Mouse (Mus musculus) hindbrain, embryonic 14.5 days (tissue): ENCODE measurements around the gene Rcor1. TPM values are rescaled to one million over a fixed set of nuclear protein-coding genes. Genes with fewer than 3 reads are reported as not detected.

Experiments
- ATAC-seq: fragments of 200-750 bp; cut with Nextera tagmentation; 2 replicates; pipeline ENCODE4 v1.8.0; 2017; ENCODE audit warnings: moderate number of reproducible peaks, mild to moderate bottlenecking, moderate TSS enrichment, moderate library complexity; ENCODE audit not compliant: low FRiP score
- DNase-seq: peaks from one replicate; pipeline ENCODE4 v3.0.0-alpha.2; 2015; ENCODE audit warnings: low spot score
- H3K27ac ChIP-seq: fragments of 300-500 bp; sonication (generic); 2 replicates; pipeline ENCODE4 v1.5.1; 2014; ENCODE audit warnings: mild to moderate bottlenecking, moderate library complexity
- H3K27me3 ChIP-seq: fragments of 300-500 bp; sonication (generic); 2 replicates; pipeline ENCODE4 v1.6.1; 2014; ENCODE audit warnings: mild to moderate bottlenecking, low read length, mixed read lengths; ENCODE audit not compliant: control insufficient read depth, insufficient read depth
- H3K36me3 ChIP-seq: fragments of 300-500 bp; sonication (generic); replicated peaks from 2 replicates; pipeline ENCODE4 v1.6.1; 2014; ENCODE audit not compliant: control insufficient read depth, insufficient read depth
- H3K4me1 ChIP-seq: fragments of 300-500 bp; sonication (generic); replicated peaks from 2 replicates; pipeline ENCODE4 v1.6.1; 2014; ENCODE audit warnings: antibody characterized with exemption, low read length, mixed read lengths; ENCODE audit not compliant: control insufficient read depth, insufficient read depth
- H3K4me2 ChIP-seq: fragments of 300-500 bp; sonication (generic); replicated peaks from 2 replicates; pipeline ENCODE4 v1.6.1; 2014; ENCODE audit warnings: mild to moderate bottlenecking, moderate library complexity
- H3K4me3 ChIP-seq: fragments of 300-500 bp; sonication (generic); replicated peaks from 2 replicates; pipeline ENCODE4 v1.5.1; 2014; ENCODE audit warnings: mild to moderate bottlenecking, low read length
- H3K9ac ChIP-seq: fragments of 300-500 bp; sonication (generic); 2 replicates; pipeline ENCODE4 v1.6.1; 2014
- H3K9me3 ChIP-seq: fragments of 300-500 bp; sonication (generic); 2 replicates; pipeline ENCODE4 v1.6.1; 2016; ENCODE audit warnings: low read length; ENCODE audit not compliant: control insufficient read depth
- WGBS: fragments of 180-500 bp; shearing (Covaris S2); extraction: QIAGEN DNeasy Blood & Tissue Kit; methylation state at CpG from one replicate; pipeline ENCODE4 v1.1.7; 2014; 5-methylcytosine and 5-hydroxymethylcytosine counted together
- polyA plus RNA-seq: library from polyadenylated mRNA; unstranded; fragments of >200 nt; fragmentation: Nextera tagmentation; extraction: Ambion mirVana; gene quantifications from 2 replicates; pipeline ENCODE4 v1.2.1, GENCODE M21; 2014

Gene Rcor1
- polyA plus RNA-seq, 1 experiment from 2014 or later: 6.8 TPM

- Histone ChIP-seq H3K9ac (no peak overlapping the region), H3K4me1 (peaks cover 29% of the 10 kb centered on the region), H3K27me3 (no peaks in the 10 kb centered on the region), H3K4me2 (no peak overlapping the region), H3K36me3 (no peaks in the 10 kb centered on the region), H3K27ac (no peak overlapping the region), H3K4me3 (no peak overlapping the region), H3K9me3 (no peaks in the 10 kb centered on the region)
- DNase-seq (no peak), ATAC-seq (no peak)
- 70% methylated on average over 12 of the region's 12 CpGs for WGBS
These were observed 120.7 kb downstream of the Rcor1 start for GRCm38 (mm10) chr12:111159659-111160428.

DNA sequence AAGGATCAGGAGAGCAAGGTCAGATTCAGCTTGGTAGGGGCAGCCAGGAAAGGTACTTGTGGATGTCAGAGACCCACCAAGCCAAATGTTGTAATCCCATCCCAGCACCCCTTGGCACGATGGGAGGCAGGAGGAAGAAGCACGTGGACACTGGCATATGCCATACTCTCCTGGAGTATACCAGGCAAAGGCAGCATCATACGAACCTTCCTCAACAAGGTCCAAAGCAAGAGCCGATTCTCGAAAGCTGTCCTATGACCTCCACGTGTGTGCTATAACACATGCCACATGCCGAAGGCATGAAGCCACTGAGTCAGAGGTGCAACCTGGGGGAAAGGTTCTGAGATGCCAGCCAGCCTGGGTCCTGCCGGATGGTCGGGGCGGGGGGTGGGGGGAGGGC, 121.7 kb downstream of the Rcor1 start:
- DNase-seq: no peak
- H3K36me3 ChIP-seq: no peaks in the 10 kb centered on the region
- no peak for ATAC-seq
- no peak overlapping the region for H3K27ac ChIP-seq
- no peak overlapping the region for H3K9ac ChIP-seq
- H3K4me2 ChIP-seq: no peak overlapping the region
- H3K27me3 ChIP-seq: no peaks in the 10 kb centered on the region
- WGBS: 91% methylated on average over 10 of the region's 10 CpGs
- H3K9me3 ChIP-seq: no peaks in the 10 kb centered on the region
- H3K4me1 ChIP-seq: peaks cover 35% of the 10 kb centered on the region
- no peak overlapping the region for H3K4me3 ChIP-seq

DNA sequence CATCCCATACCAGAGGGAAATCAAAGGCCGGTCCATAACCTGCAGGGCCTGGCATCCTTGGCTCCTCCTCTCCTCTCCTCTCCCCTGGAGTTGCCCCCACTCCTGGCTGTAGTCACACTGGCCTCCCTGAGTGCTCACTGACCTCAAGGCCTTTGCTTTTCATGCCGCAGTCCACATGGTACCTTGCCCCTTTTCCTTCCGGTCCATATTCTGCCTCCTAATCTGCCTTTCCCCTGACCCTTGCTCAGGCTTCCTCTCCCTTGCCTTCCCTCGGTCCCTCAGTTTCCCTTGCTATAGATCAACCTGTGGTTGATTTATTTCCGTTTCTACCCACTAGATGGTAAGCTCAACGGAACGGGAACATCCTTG, 122.8 kb downstream of the Rcor1 start:
- H3K27ac ChIP-seq: peak overlapping the region; percentile 95
- DNase-seq (no peak), ATAC-seq (no peak)
- peak overlapping the region; percentile 23; the same call in 1 of the 2 replicates for H3K4me3 ChIP-seq
- peak overlapping the region; percentile 58 for H3K4me2 ChIP-seq
- H3K9me3 ChIP-seq: no peaks in the 10 kb centered on the region
- peak overlapping the region; percentile 62 for H3K9ac ChIP-seq
- no peaks in the 10 kb centered on the region for H3K27me3 ChIP-seq
- H3K36me3 ChIP-seq: no peaks in the 10 kb centered on the region
- 31% methylated on average over 7 of the region's 7 CpGs for whole genome bisulfite sequencing
- peaks cover 35% of the 10 kb centered on the region for H3K4me1 ChIP-seq

DNA sequence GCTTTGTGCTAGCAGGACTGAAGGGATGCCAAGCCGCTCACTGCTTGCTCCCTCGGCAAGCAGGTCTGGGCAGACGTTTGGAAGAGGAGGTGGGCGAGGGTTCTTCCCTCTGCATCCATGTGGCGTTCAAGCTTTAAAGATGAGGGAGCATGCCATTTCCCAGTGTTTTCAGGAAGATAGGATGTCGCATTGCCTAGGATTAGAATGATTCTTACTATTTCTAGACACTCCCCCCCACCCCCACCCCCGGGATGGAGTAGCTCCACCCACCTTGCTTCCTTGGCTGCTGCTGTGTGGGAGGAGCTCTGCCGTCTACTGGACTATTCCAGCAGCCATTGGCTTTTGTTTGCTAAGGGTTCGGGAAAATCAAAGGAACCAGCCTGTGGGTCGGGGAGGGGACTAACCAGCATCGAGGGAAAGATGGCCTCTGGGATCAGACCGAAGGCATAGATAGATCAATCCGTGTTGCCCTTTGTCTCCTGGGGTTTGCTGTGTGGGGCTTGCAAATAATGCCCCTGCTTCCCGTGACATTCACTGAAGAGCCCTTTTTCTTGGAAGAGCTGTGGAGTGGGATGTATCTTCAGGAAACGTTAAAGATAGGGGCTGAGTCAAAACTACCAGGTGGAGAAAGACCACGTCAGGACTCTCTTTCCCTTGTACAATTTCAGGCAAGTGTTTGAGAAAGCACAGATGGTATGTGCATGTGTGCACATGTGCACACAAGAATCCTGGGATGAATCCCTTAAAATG, 123.3 kb downstream of the Rcor1 start:
- Histone ChIP-seq H3K4me3 (peak overlapping the region; percentile 23), H3K4me1 (peaks cover 35% of the 10 kb centered on the region), H3K9ac (peak overlapping the region; percentile 62), H3K36me3 (no peaks in the 10 kb centered on the region), H3K27ac (peak overlapping the region; percentile 95), H3K9me3 (no peaks in the 10 kb centered on the region), H3K27me3 (no peaks in the 10 kb centered on the region), H3K4me2 (peak overlapping the region; percentile 58)
- WGBS: 5% methylated on average over 16 of the region's 16 CpGs
- ATAC-seq (peak; percentile 70), DNase-seq (peak; percentile 77)

GRCm38 (mm10) chr12:111164310-111164751, 125.2 kb downstream of the Rcor1 start:
- no peaks in the 10 kb centered on the region for H3K36me3 ChIP-seq
- peak; percentile 90 for DNase-seq
- under 1% methylated on average over 13 of the region's 13 CpGs for WGBS
- H3K4me2 ChIP-seq: peak overlapping the region; percentile 59
- peak; percentile 84 for ATAC-seq
- peak overlapping the region; percentile 84 for H3K27ac ChIP-seq
- H3K4me3 ChIP-seq: peak overlapping the region; percentile 25
- H3K27me3 ChIP-seq: no peaks in the 10 kb centered on the region
- H3K9ac ChIP-seq: peak overlapping the region; percentile 51
- H3K9me3 ChIP-seq: no peaks in the 10 kb centered on the region
- H3K4me1 ChIP-seq: peaks cover 50% of the 10 kb centered on the region

DNA sequence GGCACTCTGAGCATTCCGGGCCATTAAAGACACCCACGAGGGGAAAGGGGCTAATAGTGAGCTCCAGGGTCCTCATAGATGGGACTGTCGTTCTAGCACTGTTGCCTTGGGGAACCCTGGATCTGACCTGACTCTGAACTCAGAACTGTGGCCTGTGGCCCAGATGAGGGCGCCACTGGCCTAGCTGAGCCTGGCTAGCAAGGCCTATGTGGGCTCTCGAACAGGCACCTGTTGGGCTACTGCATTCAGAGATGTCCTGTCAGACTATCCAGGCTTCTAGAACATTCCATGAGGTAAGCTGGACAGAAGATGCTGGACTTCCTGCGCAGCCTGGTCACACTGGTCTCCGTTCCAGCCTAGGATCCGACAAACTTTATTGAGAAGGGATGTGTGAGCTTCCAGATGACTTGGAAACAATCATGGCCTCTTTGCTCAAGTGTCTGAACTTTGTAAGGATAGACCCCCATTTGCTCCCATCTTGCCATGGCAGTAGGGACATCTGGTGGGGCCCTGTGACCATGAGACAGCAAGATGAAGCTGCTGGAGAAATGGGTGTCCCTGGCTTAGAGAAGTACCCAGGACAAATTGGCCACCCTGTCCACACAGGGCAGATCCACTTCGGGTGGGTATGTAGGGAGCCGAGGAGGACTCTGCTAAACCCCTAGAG, 126.1 kb downstream of the Rcor1 start:
- Histone ChIP-seq H3K9me3 (no peaks in the 10 kb centered on the region), H3K27ac (peak overlapping the region; percentile 84), H3K4me3 (peak overlapping the region; percentile 77), H3K4me2 (peak overlapping the region; percentile 82), H3K36me3 (no peaks in the 10 kb centered on the region), H3K9ac (peak overlapping the region; percentile 78), H3K4me1 (peaks cover 55% of the 10 kb centered on the region), H3K27me3 (no peaks in the 10 kb centered on the region)
- ATAC-seq: no peak
- WGBS: 62% methylated on average over 10 of the region's 10 CpGs
- DNase-seq: peak; percentile 32

Other genes starting within 250 kb of the Rcor1 start
- 14.3 and 17.5 TPM in 2 replicates for gene Mok, start 198.4 kb upstream of the Rcor1 start, polyA plus RNA-seq
- 2.8 and 3.8 TPM in 2 replicates for gene Zfp839, start 189.1 kb upstream of the Rcor1 start, polyA plus RNA-seq
- 86.2 and 88.0 TPM in 2 replicates for gene Cinp, start 150.2 kb upstream of the Rcor1 start, polyA plus RNA-seq
- gene Tecpr2, start 150.1 kb upstream of the Rcor1 start, polyA plus RNA-seq: 6.6 and 7.0 TPM in 2 replicates
- 7.1 and 10.2 TPM in 2 replicates for gene Ankrd9, start 60.3 kb upstream of the Rcor1 start, polyA plus RNA-seq
- gene Traf3, start 127.0 kb downstream of the Rcor1 start, polyA plus RNA-seq: 20.9 and 22.5 TPM in 2 replicates
- not detected in 2 replicates for gene 4930595D18Rik, start 145.1 kb downstream of the Rcor1 start, polyA plus RNA-seq
- gene Amn, start 231.7 kb downstream of the Rcor1 start, polyA plus RNA-seq: 19.6 and 20.5 TPM in 2 replicates